Mouse (Mus musculus): ENCODE data around the gene Bicral. TPM values are rescaled to one million over a fixed set of nuclear protein-coding genes. Genes with fewer than 3 reads are reported as not detected.

Gene Bicral
- total and polyA plus RNA-seq, 2 experiments from 2014 or later, result 7.0 to 31.6 TPM

DNA sequence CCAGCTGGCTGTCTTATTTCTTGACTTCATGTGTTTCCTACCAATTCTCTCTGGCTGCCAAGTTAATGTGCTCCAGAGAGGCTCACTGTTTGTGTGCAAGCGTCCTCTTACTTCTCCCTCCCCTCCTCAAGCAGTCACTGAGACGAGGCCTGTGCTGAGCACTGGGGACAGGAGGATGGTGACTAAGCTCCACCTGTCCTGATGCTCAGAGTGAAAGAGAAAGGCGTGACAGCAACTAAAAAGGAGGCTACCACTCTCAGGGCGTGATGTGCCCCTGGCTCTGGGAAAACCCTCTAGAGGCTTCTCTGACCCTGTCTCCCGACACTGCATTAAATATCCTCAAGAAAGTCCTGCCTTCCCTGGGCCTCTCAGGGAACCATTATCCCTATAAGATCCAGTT, 109.0 kb downstream of the Bicral start:
- Histone ChIP-seq H3K4me2 (ENCODE audit: low read depth, low read length, poor library complexity, severe bottlenecking) (no peak overlapping the region), H3K9me3 (ENCODE audit: low read length) (no peaks in the 10 kb centered on the region), H3K4me3 (ENCODE audit: low read depth, low read length) (no peak overlapping the region), H3K27ac (ENCODE audit: low read depth, low read length) (no peak overlapping the region), H3K9ac (replicated peaks; ENCODE audit: low read length, poor library complexity, severe bottlenecking) (no peak overlapping the region), H3K27me3 (ENCODE audit: insufficient read depth, low read length) (no peaks in the 10 kb centered on the region), H3K4me1 (ENCODE audit: insufficient read depth, low read length) (peaks cover 4% of the 10 kb centered on the region; the same call in 1 of the 2 replicates), H3K36me3 (ENCODE audit: insufficient read depth, low read length) (peaks cover 8% of the 10 kb centered on the region)
- WGBS, result 88% methylated on average over 5 of the region's 5 CpGs
- TF ChIP-seq CTCF (IDR thresholded peaks at IDR 0.05), result no peak
- ATAC-seq (ENCODE audit: low FRiP score) (no peak), DNase-seq (ENCODE audit: low spot score) (no peak)

Other genes with a start within 250 kb of the Bicral start
- 61.8 and 62.6 TPM in 2 replicates for gene Ptk7, start 229.0 kb downstream of the Bicral start, total RNA-seq (2014; rRNA removed)
- 22.5 and 22.9 TPM in 2 replicates for gene Ptk7, start 229.0 kb downstream of the Bicral start, polyA plus RNA-seq (2015; fragmentation: Nextera tagmentation; extraction: Ambion mirVana)
- gene Klc4, start 212.5 kb downstream of the Bicral start, total RNA-seq (2014; rRNA removed), result 24.5 and 28.5 TPM in 2 replicates
- gene Klc4, start 212.5 kb downstream of the Bicral start, polyA plus RNA-seq (2015; fragmentation: Nextera tagmentation; extraction: Ambion mirVana), result 20.0 and 22.2 TPM in 2 replicates
- gene Mrpl2, start 212.3 kb downstream of the Bicral start, total RNA-seq (2014; rRNA removed), result 46.7 and 47.4 TPM in 2 replicates
- gene Mrpl2, start 212.3 kb downstream of the Bicral start, polyA plus RNA-seq (2015; fragmentation: Nextera tagmentation; extraction: Ambion mirVana), result 85.5 and 85.7 TPM in 2 replicates
- 83.5 and 92.4 TPM in 2 replicates for gene Cul7, start 208.1 kb downstream of the Bicral start, total RNA-seq (2014; rRNA removed)
- 26.2 and 26.6 TPM in 2 replicates for gene Cul7, start 208.1 kb downstream of the Bicral start, polyA plus RNA-seq (2015; fragmentation: Nextera tagmentation; extraction: Ambion mirVana)
- gene Rrp36, start 184.1 kb downstream of the Bicral start, total RNA-seq (2014; rRNA removed), result 26.9 and 27.6 TPM in 2 replicates
- gene Rrp36, start 184.1 kb downstream of the Bicral start, polyA plus RNA-seq (2015; fragmentation: Nextera tagmentation; extraction: Ambion mirVana), result 47.1 and 52.2 TPM in 2 replicates
- 130 and 171 TPM in 2 replicates for gene Mea1, start 179.7 kb downstream of the Bicral start, total RNA-seq (2014; rRNA removed)
- gene Mea1, start 179.7 kb downstream of the Bicral start, polyA plus RNA-seq (2015; fragmentation: Nextera tagmentation; extraction: Ambion mirVana), result 314 and 362 TPM in 2 replicates
- 98.7 and 99.7 TPM in 2 replicates for gene Klhdc3, start 177.6 kb downstream of the Bicral start, total RNA-seq (2014; rRNA removed)
- gene Klhdc3, start 177.6 kb downstream of the Bicral start, polyA plus RNA-seq (2015; fragmentation: Nextera tagmentation; extraction: Ambion mirVana), result 185 and 192 TPM in 2 replicates
- 118 and 128 TPM in 2 replicates for gene Ppp2r5d, start 153.4 kb downstream of the Bicral start, total RNA-seq (2014; rRNA removed)
- 94.1 and 103 TPM in 2 replicates for gene Ppp2r5d, start 153.4 kb downstream of the Bicral start, polyA plus RNA-seq (2015; fragmentation: Nextera tagmentation; extraction: Ambion mirVana)
- gene Pex6, start 147.0 kb downstream of the Bicral start, total RNA-seq (2014; rRNA removed), result 37.8 and 38.5 TPM in 2 replicates
- 17.6 and 18.3 TPM in 2 replicates for gene Pex6, start 147.0 kb downstream of the Bicral start, polyA plus RNA-seq (2015; fragmentation: Nextera tagmentation; extraction: Ambion mirVana)
- gene Gnmt, start 129.3 kb downstream of the Bicral start, total RNA-seq (2014; rRNA removed), result 0.27 and 0.57 TPM in 2 replicates
- gene Gnmt, start 129.3 kb downstream of the Bicral start, polyA plus RNA-seq (2015; fragmentation: Nextera tagmentation; extraction: Ambion mirVana), result 0.88 and 1.5 TPM in 2 replicates
- gene Cnpy3, start 106.3 kb downstream of the Bicral start, total RNA-seq (2014; rRNA removed), result 62.0 and 74.6 TPM in 2 replicates
- 70.7 and 74.4 TPM in 2 replicates for gene Cnpy3, start 106.3 kb downstream of the Bicral start, polyA plus RNA-seq (2015; fragmentation: Nextera tagmentation; extraction: Ambion mirVana)
- not detected in 2 replicates for gene Ptcra, start 94.8 kb downstream of the Bicral start, total RNA-seq (2014; rRNA removed)
- 0.17 and 0.20 TPM in 2 replicates for gene Ptcra, start 94.8 kb downstream of the Bicral start, polyA plus RNA-seq (2015; fragmentation: Nextera tagmentation; extraction: Ambion mirVana)
- gene 2310039H08Rik, start 85.8 kb downstream of the Bicral start, total RNA-seq (2014; rRNA removed), result 39.2 and 39.3 TPM in 2 replicates
- 56.6 and 59.2 TPM in 2 replicates for gene 2310039H08Rik, start 85.8 kb downstream of the Bicral start, polyA plus RNA-seq (2015; fragmentation: Nextera tagmentation; extraction: Ambion mirVana)
- 42.3 and 43.2 TPM in 2 replicates for gene Rpl7l1, start 75.8 kb downstream of the Bicral start, total RNA-seq (2014; rRNA removed)
- gene Rpl7l1, start 75.8 kb downstream of the Bicral start, polyA plus RNA-seq (2015; fragmentation: Nextera tagmentation; extraction: Ambion mirVana), result 67.6 and 69.7 TPM in 2 replicates
- gene Tbcc, start 32.2 kb upstream of the Bicral start, total RNA-seq (2014; rRNA removed), result 43.1 and 46.3 TPM in 2 replicates
- gene Tbcc, start 32.2 kb upstream of the Bicral start, polyA plus RNA-seq (2015; fragmentation: Nextera tagmentation; extraction: Ambion mirVana), result 49.9 and 51.2 TPM in 2 replicates
- gene Prph2, start 52.0 kb upstream of the Bicral start, total RNA-seq (2014; rRNA removed), result not detected in 2 replicates
- gene Prph2, start 52.0 kb upstream of the Bicral start, polyA plus RNA-seq (2015; fragmentation: Nextera tagmentation; extraction: Ambion mirVana), result not detected in 2 replicates
- 26.0 and 33.2 TPM in 2 replicates for gene Ubr2, start 152.1 kb upstream of the Bicral start, total RNA-seq (2014; rRNA removed)
- gene Ubr2, start 152.1 kb upstream of the Bicral start, polyA plus RNA-seq (2015; fragmentation: Nextera tagmentation; extraction: Ambion mirVana), result 8.3 and 9.8 TPM in 2 replicates